8 mouse cellular contexts compared by ENCODE assay signal in genomic region chr9:73025818-73026636, GRCm38 (mm10). TPM values are rescaled to one million over a fixed set of nuclear protein-coding genes. Genes with fewer than 3 reads are reported as not detected.
A peak's percentile ranks its signal among the peaks of the same experiment; 100 is the strongest.
DNase-seq lines count a peak whose midpoint lies in the region; ATAC-seq and TF ChIP-seq lines count a peak whose summit lies in the region.

No protein-coding gene starts in this region.

- DNase-seq in heart, embryonic 10.5 days (ENCODE audit: low spot score) = peak; percentile 81
- DNase-seq in heart, postnatal 25 days (ENCODE audit: low spot score) = no peak
- peak; percentile 61 for DNase-seq in brain, adult 2 months (ENCODE audit: low read depth, low spot score)
- DNase-seq in midbrain, embryonic 11.5 days (ENCODE audit: low spot score, missing footprints) = no peak
- DNase-seq in spleen, postnatal 14 days (ENCODE audit: low spot score in 2 of 2) = no peak
- no peak for DNase-seq in lung, adult 2 months
- no peak for DNase-seq in kidney, postnatal 14 days

- H3K4me2 ChIP-seq in heart, embryonic 15.5 days = peak overlapping the region; percentile 48
- peak overlapping the region; percentile 11; the same call in 1 of the 2 replicates for H3K4me2 ChIP-seq in midbrain, embryonic 11.5 days

- H3K27ac ChIP-seq in heart, embryonic 10.5 days = peak overlapping the region; percentile 72
- H3K27ac ChIP-seq in heart, embryonic 15.5 days = peak overlapping the region; percentile 67
- no peak overlapping the region; the same call in 1 of the 2 replicates for H3K27ac ChIP-seq in midbrain, embryonic 11.5 days (ENCODE audit: low read depth, low read length)

- H3K36me3 ChIP-seq in heart, embryonic 10.5 days = peaks cover 27% of the 10 kb centered on the region
- H3K36me3 ChIP-seq in heart, embryonic 15.5 days = 0 out of 2 replicates have a peak, but pooled peaks cover 4% of the 10 kb centered on the region
- no peaks in the 10 kb centered on the region for H3K36me3 ChIP-seq in midbrain, embryonic 11.5 days (ENCODE audit: control insufficient read depth, insufficient read depth, low read length)

- H3K4me1 ChIP-seq in heart, embryonic 10.5 days = peaks cover 10% of the 10 kb centered on the region
- H3K4me1 ChIP-seq in heart, embryonic 15.5 days (replicated peaks) = peaks cover 6% of the 10 kb centered on the region
- no peaks in the 10 kb centered on the region; the same call in 1 of the 2 replicates for H3K4me1 ChIP-seq in midbrain, embryonic 11.5 days (ENCODE audit: control insufficient read depth, insufficient read depth, low read length)
- no peaks in the 10 kb centered on the region for H3K4me1 ChIP-seq in lung, adult 2 months (ENCODE audit: control insufficient read depth, insufficient read depth, low read length)

- H3K9ac ChIP-seq in heart, embryonic 15.5 days = no peak overlapping the region
- H3K9ac ChIP-seq in midbrain, embryonic 11.5 days (ENCODE audit: low read length) = no peak overlapping the region

- H3K27me3 ChIP-seq in heart, embryonic 10.5 days (ENCODE audit: insufficient read depth, poor library complexity, severe bottlenecking) = no peaks in the 10 kb centered on the region
- no peaks in the 10 kb centered on the region for H3K27me3 ChIP-seq in heart, embryonic 15.5 days
- H3K27me3 ChIP-seq in midbrain, embryonic 11.5 days (ENCODE audit: control insufficient read depth, insufficient read depth, low read length) = no peaks in the 10 kb centered on the region

- peak; percentile 87 for ATAC-seq in heart, embryonic 15.5 days (replicated peaks; ENCODE audit: insufficient number of reproducible peaks, insufficient read depth, low FRiP score, low read depth)
- peak; percentile 69 for ATAC-seq in midbrain, embryonic 11.5 days (ENCODE audit: low FRiP score)

- no peak for TF ChIP-seq POLR2A in lung, adult 2 months (IDR thresholded peaks at IDR 0.05; ENCODE audit: borderline replicate concordance, extremely low read depth, low read depth, low read length)

- peak overlapping the region; percentile 43 for H3K4me3 ChIP-seq in heart, embryonic 10.5 days
- H3K4me3 ChIP-seq in heart, embryonic 15.5 days = 0 out of 2 replicates have a peak overlapping the region, but pooled peaks have one; percentile 8
- H3K4me3 ChIP-seq in midbrain, embryonic 11.5 days (ENCODE audit: low read depth, low read length) = no peak overlapping the region
- no peak overlapping the region for H3K4me3 ChIP-seq in lung, adult 2 months (replicated peaks; ENCODE audit: extremely low read depth, low read depth, low read length)

- TF ChIP-seq CTCF in lung, adult 2 months (IDR thresholded peaks at IDR 0.05; ENCODE audit: insufficient read depth, low read length) = no peak

- 15% methylated on average over 16 of the region's 17 CpGs for WGBS in heart, embryonic 10.5 days
- WGBS in heart, embryonic 15.5 days = 19% methylated on average over 16 of the region's 17 CpGs
- 19% methylated on average over 16 of the region's 17 CpGs for WGBS in midbrain, embryonic 11.5 days
- WGBS in lung, adult 2 months = 49% methylated on average over 17 of the region's 17 CpGs

- H3K9me3 ChIP-seq in heart, embryonic 10.5 days = no peaks in the 10 kb centered on the region
- H3K9me3 ChIP-seq in heart, embryonic 15.5 days (replicated peaks) = no peaks in the 10 kb centered on the region
- no peaks in the 10 kb centered on the region for H3K9me3 ChIP-seq in midbrain, embryonic 11.5 days (ENCODE audit: control insufficient read depth, low read length)

- intact Hi-C loops in heart, postnatal 25 days (cut with DNase I) = no loop called here

RNA-seq across cellular contexts. Expression of gene Pigb, which starts 14.2 kb away (rescaled TPM):
- polyA plus RNA-seq in heart, embryonic 10.5 days (2016; fragmentation: Nextera tagmentation; extraction: Ambion mirVana) = 10.9 and 13.2 TPM in 2 replicates
- total RNA-seq in heart, postnatal 25 days (2021) = 1 to 10 TPM; 2.2 to 2.5 TPM
- polyA plus RNA-seq in heart, embryonic 15.5 days (2015; fragmentation: Nextera tagmentation; extraction: Ambion mirVana) = 4.7 and 8.0 TPM in 2 replicates
- polyA plus RNA-seq in midbrain, embryonic 11.5 days (2014; fragmentation: Nextera tagmentation; extraction: Ambion mirVana) = 18.3 and 19.0 TPM in 2 replicates
- polyA plus RNA-seq in lung, adult 2 months (2012; rRNA removed) = 8.4 and 12.1 TPM in 2 replicates

RNA-seq across cellular contexts. Expression of gene Rab27a, which starts 18.6 kb away (rescaled TPM):
- polyA plus RNA-seq in heart, embryonic 10.5 days (2016; fragmentation: Nextera tagmentation; extraction: Ambion mirVana) = 3.5 and 5.3 TPM in 2 replicates
- total RNA-seq in heart, postnatal 25 days (2021) = 1 to 10 TPM; 4.2 to 4.7 TPM
- 3.7 and 7.8 TPM in 2 replicates for polyA plus RNA-seq in heart, embryonic 15.5 days (2015; fragmentation: Nextera tagmentation; extraction: Ambion mirVana)
- 0.52 and 0.55 TPM in 2 replicates for polyA plus RNA-seq in midbrain, embryonic 11.5 days (2014; fragmentation: Nextera tagmentation; extraction: Ambion mirVana)
- 16.7 and 29.8 TPM in 2 replicates for polyA plus RNA-seq in lung, adult 2 months (2012; rRNA removed)

RNA-seq across cellular contexts. Expression of gene Ccpg1, which starts 40.8 kb away (rescaled TPM):
- polyA plus RNA-seq in heart, embryonic 10.5 days (2016; fragmentation: Nextera tagmentation; extraction: Ambion mirVana) = 18.3 and 23.5 TPM in 2 replicates
- 10 to 100 TPM; 72.3 to 82.8 TPM for total RNA-seq in heart, postnatal 25 days (2021)
- polyA plus RNA-seq in heart, embryonic 15.5 days (2015; fragmentation: Nextera tagmentation; extraction: Ambion mirVana) = 31.3 and 33.1 TPM in 2 replicates
- 24.9 and 26.9 TPM in 2 replicates for polyA plus RNA-seq in midbrain, embryonic 11.5 days (2014; fragmentation: Nextera tagmentation; extraction: Ambion mirVana)
- 16.9 and 28.1 TPM in 2 replicates for polyA plus RNA-seq in lung, adult 2 months (2012; rRNA removed)

RNA-seq across cellular contexts. Expression of gene Ccpg1os, which starts 40.8 kb away (rescaled TPM):
- polyA plus RNA-seq in heart, embryonic 10.5 days (2016; fragmentation: Nextera tagmentation; extraction: Ambion mirVana) = 11.5 and 12.9 TPM in 2 replicates
- total RNA-seq in heart, postnatal 25 days (2021) = 1 to 10 TPM; 6.9 to 7.8 TPM
- 12.8 and 15.4 TPM in 2 replicates for polyA plus RNA-seq in heart, embryonic 15.5 days (2015; fragmentation: Nextera tagmentation; extraction: Ambion mirVana)
- polyA plus RNA-seq in midbrain, embryonic 11.5 days (2014; fragmentation: Nextera tagmentation; extraction: Ambion mirVana) = 22.4 and 22.9 TPM in 2 replicates
- polyA plus RNA-seq in lung, adult 2 months (2012; rRNA removed) = 11.7 and 21.1 TPM in 2 replicates

Comparison
In these comparisons a context has a peak if more than half of its experiments do, and no peak if none do; other contexts are left out.
1. DNase-seq: peak in heart, embryonic 10.5 days (single experiment) and brain, adult 2 months (single experiment); none in heart, postnatal 25 days (single experiment), midbrain, embryonic 11.5 days (single experiment), spleen, postnatal 14 days (0 of 2), lung, adult 2 months (single experiment) and kidney, postnatal 14 days (single experiment).
2. H3K4me3 ChIP-seq: peak in heart, embryonic 10.5 days (single experiment) and heart, embryonic 15.5 days (single experiment); none in midbrain, embryonic 11.5 days (single experiment) and lung, adult 2 months (single experiment).